Mouse (Mus musculus) heart, postnatal 0 days (tissue): ENCODE measurements around the gene Tbc1d21.

Experiments
- CTCF ChIP-seq: IDR thresholded peaks from 2 replicates; pipeline ENCODE4 v1.5.1; 2016; ENCODE audit warnings: antibody characterized with exemption, control low read depth, low read depth
- EP300 ChIP-seq: IDR thresholded peaks from 2 replicates; pipeline ENCODE4 v1.6.1; 2016; ENCODE audit warnings: antibody characterized with exemption, low read depth

DNA sequence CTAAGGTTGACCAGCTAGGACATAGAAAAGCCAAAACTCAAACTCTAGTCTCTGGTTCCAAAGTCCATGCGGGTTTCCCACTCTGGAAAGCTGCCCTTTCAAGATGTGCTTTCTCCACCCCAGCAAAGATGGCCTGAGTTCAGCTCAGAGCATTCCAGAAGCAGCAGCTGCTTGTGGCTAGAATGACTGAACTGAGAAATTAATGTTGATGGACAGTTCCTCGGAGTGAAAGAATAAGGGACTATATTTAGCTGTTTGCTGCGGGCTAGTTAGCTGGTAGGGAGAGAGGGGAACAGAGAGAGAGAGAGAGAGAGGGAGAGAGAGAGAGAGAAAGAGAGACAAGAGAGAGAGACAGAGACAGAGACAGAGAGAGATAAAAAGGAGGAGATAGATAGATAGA lies 39.0 kb downstream of the Tbc1d21 start:
- TF ChIP-seq CTCF (no peak), EP300 (no peak)
